Mouse (Mus musculus): ENCODE results near the gene Ltv1. TPM values are rescaled to one million over a fixed set of nuclear protein-coding genes. Genes with fewer than 3 reads are reported as not detected.
A peak's percentile ranks its signal among the peaks of the same experiment; 100 is the strongest.

The Ltv1 gene
- polyA plus RNA-seq (2016; fragmentation: Nextera tagmentation; extraction: Ambion mirVana): 57.3 and 65.5 TPM in 2 replicates

DNA sequence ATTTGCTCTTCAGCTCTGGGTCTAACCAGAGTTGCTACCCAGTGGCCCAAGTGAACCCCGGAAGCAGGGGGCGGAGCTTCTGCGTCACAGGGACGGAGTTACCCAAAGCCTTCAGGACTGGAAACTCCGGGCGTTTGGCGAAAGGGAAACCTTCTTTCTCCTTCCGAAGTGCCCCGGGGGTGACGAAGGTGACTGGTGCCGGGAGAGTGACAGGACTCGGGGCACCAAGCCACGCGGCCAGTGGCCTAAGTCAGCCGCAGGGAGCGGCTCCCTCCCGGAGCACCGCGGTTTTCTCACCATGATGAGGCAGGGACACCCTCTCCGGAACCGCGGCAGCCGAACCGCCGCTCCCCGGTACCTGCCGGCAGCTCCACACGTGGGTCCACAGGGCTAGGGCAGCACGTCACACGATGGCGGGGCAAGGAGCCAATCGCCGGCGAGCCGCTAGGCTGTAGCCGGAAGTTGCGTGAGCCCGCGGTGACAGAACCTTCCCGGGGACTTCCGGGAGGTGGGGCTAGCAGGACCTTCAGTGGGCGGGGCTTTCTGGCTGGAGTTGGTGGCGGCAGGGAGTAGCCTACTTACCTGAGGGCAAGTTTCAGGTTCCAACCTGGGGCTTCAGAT, at the start of gene Ltv1:
Gene Ltv1, minus strand, starts transcription at position 438 of the 621 bp plus-strand sequence.
- peak; percentile 100 for ATAC-seq (ENCODE audit: insufficient number of reproducible peaks, low FRiP score)
- Histone ChIP-seq H3K4me1 (replicated peaks) (peaks cover 6% of the 10 kb centered on the region), H3K9me3 (replicated peaks) (no peaks in the 10 kb centered on the region), H3K4me2 (peak within 1 kb of the TSS; percentile 77), H3K4me3 (peak within 1 kb of the TSS; percentile 95), H3K27me3 (replicated peaks) (no peaks in the 10 kb centered on the region), H3K36me3 (peaks cover 27% of the 10 kb centered on the region), H3K27ac (ENCODE audit: poor library complexity, severe bottlenecking) (peak within 1 kb of the TSS; percentile 88), H3K9ac (peak within 1 kb of the TSS; percentile 93)
- under 1% methylated on average over 43 of the region's 43 CpGs for WGBS

DNA sequence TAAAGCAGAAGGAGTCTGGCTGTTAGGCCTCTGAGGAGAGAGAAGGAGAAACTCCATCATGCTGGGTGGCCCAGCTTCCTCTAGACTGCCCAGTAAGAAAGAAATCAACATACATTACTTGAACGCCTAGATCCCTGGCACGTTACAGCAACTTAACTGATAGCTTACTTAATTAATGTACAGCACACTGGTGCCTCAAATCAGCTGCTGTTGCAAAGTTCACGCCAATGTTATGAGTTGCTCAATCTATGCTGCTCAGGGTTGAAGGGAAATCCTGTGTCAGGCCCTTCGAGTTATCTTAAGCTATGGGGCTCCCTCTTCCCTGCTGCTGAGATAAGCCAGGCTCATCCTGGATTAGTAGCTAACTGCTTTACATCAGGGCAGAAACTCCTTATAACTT, 47.5 kb upstream of the Ltv1 start:
- ATAC-seq (ENCODE audit: insufficient number of reproducible peaks, low FRiP score): peak; percentile 73
- H3K9ac ChIP-seq: no peak overlapping the region

DNA sequence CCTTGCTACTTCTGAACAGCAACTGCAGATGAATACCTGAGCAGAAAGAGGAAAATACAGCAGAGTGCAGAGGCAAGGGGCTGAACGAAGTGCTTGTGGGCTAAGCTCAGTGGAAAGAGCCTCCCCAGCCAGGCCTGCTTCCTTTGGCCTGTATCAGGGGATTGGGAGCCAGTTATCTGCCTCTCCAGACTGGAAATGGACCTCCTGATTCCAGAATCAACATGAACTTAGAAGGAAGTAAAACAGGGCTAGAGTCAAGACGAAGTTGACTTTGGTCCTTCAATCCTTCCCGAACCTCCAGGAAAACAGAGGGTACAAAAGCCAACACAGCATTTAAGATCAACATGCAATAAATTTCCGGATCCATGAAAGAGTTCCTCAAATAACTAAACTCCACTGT, 45.2 kb upstream of the Ltv1 start:
- H3K9ac ChIP-seq: no peak overlapping the region
- H3K4me1 ChIP-seq (replicated peaks): peaks cover 23% of the 10 kb centered on the region
- ATAC-seq (ENCODE audit: insufficient number of reproducible peaks, low FRiP score): no peak
- no peak overlapping the region for H3K4me3 ChIP-seq
- H3K27me3 ChIP-seq (replicated peaks): no peaks in the 10 kb centered on the region
- no peaks in the 10 kb centered on the region for H3K9me3 ChIP-seq (replicated peaks)
- peaks cover 49% of the 10 kb centered on the region for H3K36me3 ChIP-seq
- H3K27ac ChIP-seq (ENCODE audit: poor library complexity, severe bottlenecking): no peak overlapping the region; the same call in 1 of the 2 replicates
- 68% methylated on average over 4 of the region's 4 CpGs for WGBS
- no peak overlapping the region for H3K4me2 ChIP-seq

More for the DNA sequence above, 47.5 kb upstream of the Ltv1 start:
- Histone ChIP-seq H3K27me3 (replicated peaks) (no peaks in the 10 kb centered on the region), H3K4me1 (replicated peaks) (peaks cover 29% of the 10 kb centered on the region), H3K9me3 (replicated peaks) (no peaks in the 10 kb centered on the region), H3K27ac (ENCODE audit: poor library complexity, severe bottlenecking) (peak overlapping the region; percentile 44), H3K4me3 (no peak overlapping the region), H3K4me2 (no peak overlapping the region), H3K36me3 (peaks cover 55% of the 10 kb centered on the region)
- WGBS: 6% methylated on average over 4 of the region's 4 CpGs

DNA sequence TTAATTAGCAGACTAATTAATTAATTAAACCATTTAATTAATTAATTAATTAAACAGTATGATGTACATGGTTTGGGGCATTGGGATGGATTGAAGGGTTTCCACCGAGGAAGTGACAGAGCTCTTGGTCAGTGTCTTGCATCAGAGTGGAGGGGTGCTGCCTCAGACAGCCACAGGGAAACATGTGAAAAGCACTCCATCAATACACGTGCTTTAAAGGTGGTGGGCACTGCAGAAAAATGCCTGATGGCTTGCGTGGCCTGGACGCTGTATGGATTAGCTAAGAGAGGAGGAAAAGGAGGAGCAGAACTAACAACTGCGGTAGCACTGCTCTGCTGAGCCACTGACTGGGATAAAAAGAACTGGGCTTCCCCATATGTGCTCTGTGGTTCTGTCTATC, 43.9 kb upstream of the Ltv1 start:
- Histone ChIP-seq H3K4me3 (no peak overlapping the region), H3K27ac (ENCODE audit: poor library complexity, severe bottlenecking) (no peak overlapping the region), H3K4me1 (replicated peaks) (peaks cover 30% of the 10 kb centered on the region), H3K36me3 (peaks cover 57% of the 10 kb centered on the region), H3K27me3 (replicated peaks) (no peaks in the 10 kb centered on the region), H3K9me3 (replicated peaks) (no peaks in the 10 kb centered on the region), H3K9ac (no peak overlapping the region), H3K4me2 (no peak overlapping the region)
- ATAC-seq (ENCODE audit: insufficient number of reproducible peaks, low FRiP score): no peak
- 87% methylated on average over 5 of the region's 5 CpGs for WGBS

DNA sequence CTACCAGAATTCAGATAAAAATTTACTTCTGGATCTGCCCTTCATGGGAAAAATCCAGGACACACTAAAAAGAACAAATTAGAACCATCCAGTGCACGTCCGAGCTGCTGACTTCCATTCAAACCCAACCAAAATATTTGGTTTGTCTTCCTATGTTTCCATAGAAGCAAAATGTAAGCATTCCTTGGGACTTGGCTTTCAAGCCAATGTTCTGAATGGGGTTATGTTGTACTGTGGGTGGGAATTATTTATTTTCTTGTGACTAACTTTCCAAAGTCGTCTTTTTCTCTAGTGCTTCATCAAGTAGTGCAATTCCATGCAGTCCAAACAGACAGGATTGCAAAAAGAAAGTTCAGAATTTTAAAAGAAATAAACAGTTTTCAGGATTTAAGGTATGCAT, 41.5 kb upstream of the Ltv1 start:
- H3K4me1 ChIP-seq (replicated peaks): peaks cover 25% of the 10 kb centered on the region
- no peaks in the 10 kb centered on the region for H3K9me3 ChIP-seq (replicated peaks)
- no peak overlapping the region for H3K4me3 ChIP-seq
- H3K27ac ChIP-seq (ENCODE audit: poor library complexity, severe bottlenecking): no peak overlapping the region
- 71% methylated on average over 3 of the region's 3 CpGs for WGBS
- peaks cover 72% of the 10 kb centered on the region for H3K36me3 ChIP-seq
- H3K27me3 ChIP-seq (replicated peaks): no peaks in the 10 kb centered on the region
- no peak overlapping the region for H3K4me2 ChIP-seq
- H3K9ac ChIP-seq: no peak overlapping the region
- no peak for ATAC-seq (ENCODE audit: insufficient number of reproducible peaks, low FRiP score)

DNA sequence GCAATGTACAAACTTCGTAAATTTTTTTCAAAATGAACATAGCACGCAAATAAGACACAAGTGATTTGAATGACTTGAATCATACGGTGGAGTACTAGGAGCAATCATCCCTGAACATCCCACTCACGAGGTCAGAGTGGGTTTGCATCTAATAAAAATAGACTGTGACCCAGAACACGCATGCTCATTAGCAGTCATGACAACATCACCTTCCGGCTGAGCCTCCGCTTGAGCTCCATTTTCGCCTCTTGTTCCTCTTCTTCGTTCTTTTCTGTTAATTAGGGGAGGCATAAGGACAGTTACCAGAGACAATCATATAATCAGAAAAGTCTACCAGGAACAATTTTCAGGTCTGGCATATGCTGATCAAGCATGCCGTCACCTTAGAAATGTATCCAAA, 41.0 kb upstream of the Ltv1 start:
- H3K27me3 ChIP-seq (replicated peaks): no peaks in the 10 kb centered on the region
- H3K4me2 ChIP-seq: no peak overlapping the region
- peaks cover 71% of the 10 kb centered on the region for H3K36me3 ChIP-seq
- no peak for ATAC-seq (ENCODE audit: insufficient number of reproducible peaks, low FRiP score)
- 80% methylated on average over 10 of the region's 10 CpGs for whole genome bisulfite sequencing
- no peak overlapping the region for H3K4me3 ChIP-seq
- no peak overlapping the region for H3K9ac ChIP-seq
- H3K27ac ChIP-seq (ENCODE audit: poor library complexity, severe bottlenecking): no peak overlapping the region; the same call in 1 of the 2 replicates
- no peaks in the 10 kb centered on the region for H3K9me3 ChIP-seq (replicated peaks)
- peaks cover 25% of the 10 kb centered on the region for H3K4me1 ChIP-seq (replicated peaks)

DNA sequence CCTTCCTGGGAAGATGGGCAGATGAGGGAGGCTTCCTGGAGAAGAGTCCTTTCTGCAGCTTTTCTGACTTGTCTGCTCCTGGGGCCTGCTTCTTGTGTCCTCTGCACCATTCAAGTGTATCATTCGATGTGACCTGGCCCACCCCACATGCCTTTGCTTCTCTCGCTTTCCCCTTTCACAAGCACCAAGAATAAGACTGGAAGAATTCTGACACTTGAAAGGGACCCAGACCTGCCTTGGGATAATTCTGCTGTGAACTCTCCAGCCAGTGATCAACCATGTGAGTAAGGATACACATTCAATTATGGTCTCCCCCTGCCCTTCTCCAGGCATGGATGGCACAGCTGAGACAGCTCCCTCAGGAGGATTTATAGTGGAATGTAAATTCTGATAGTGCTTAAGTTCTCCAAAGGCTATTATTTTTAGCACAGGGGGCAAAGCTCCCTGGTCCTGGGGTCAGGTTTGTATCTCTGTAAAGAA, 40.2 kb upstream of the Ltv1 start:
- no peak overlapping the region for H3K4me3 ChIP-seq
- peaks cover 71% of the 10 kb centered on the region for H3K36me3 ChIP-seq
- H3K4me2 ChIP-seq: no peak overlapping the region
- H3K9ac ChIP-seq: no peak overlapping the region
- H3K4me1 ChIP-seq (replicated peaks): peaks cover 25% of the 10 kb centered on the region
- no peaks in the 10 kb centered on the region for H3K27me3 ChIP-seq (replicated peaks)
- 51% methylated on average over 2 of the region's 2 CpGs for WGBS
- ATAC-seq (ENCODE audit: insufficient number of reproducible peaks, low FRiP score): no peak
- H3K27ac ChIP-seq (ENCODE audit: poor library complexity, severe bottlenecking): peak overlapping the region; percentile 19; the same call in 1 of the 2 replicates
- no peaks in the 10 kb centered on the region for H3K9me3 ChIP-seq (replicated peaks)

DNA sequence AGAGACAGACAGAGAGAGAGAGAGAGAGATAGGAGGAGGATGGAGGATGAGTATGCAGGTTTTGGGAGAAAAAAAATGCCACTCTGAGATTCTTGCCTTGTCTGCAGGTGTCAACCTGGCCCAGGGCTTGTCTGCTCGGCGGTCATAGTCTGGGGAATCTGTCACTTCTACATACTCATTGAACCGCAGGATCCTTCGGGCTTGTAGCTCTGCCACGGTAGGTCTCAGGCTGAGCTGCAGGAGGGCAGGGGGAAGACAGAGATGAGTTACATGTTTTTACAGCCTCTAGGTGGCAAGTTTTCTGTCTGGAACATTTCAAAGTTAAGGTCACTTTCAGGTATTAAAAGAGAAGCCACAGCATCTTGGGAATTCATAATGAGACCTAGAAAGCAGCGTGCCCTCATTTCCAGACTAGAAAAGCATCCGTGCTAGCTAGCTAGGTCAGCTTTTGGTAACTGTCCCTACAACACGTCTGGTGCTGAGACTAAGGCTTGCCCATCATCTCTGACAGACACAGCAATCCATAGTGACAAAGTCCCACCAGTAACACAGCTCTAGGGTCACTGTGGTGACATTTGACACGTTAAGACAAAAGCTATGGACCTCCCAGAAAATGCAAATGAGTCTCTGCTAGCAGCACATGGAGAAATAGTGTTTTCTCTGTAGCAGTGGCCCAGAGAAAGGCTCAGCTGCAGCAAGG, 39.6 kb upstream of the Ltv1 start:
- 60% methylated on average over 9 of the region's 9 CpGs for WGBS
- Histone ChIP-seq H3K27me3 (replicated peaks) (no peaks in the 10 kb centered on the region), H3K4me1 (replicated peaks) (peaks cover 25% of the 10 kb centered on the region), H3K9me3 (replicated peaks) (no peaks in the 10 kb centered on the region), H3K36me3 (peaks cover 71% of the 10 kb centered on the region), H3K9ac (no peak overlapping the region), H3K4me3 (no peak overlapping the region), H3K27ac (ENCODE audit: poor library complexity, severe bottlenecking) (peak overlapping the region; percentile 19; the same call in 1 of the 2 replicates), H3K4me2 (no peak overlapping the region)
- ATAC-seq (ENCODE audit: insufficient number of reproducible peaks, low FRiP score): no peak

DNA sequence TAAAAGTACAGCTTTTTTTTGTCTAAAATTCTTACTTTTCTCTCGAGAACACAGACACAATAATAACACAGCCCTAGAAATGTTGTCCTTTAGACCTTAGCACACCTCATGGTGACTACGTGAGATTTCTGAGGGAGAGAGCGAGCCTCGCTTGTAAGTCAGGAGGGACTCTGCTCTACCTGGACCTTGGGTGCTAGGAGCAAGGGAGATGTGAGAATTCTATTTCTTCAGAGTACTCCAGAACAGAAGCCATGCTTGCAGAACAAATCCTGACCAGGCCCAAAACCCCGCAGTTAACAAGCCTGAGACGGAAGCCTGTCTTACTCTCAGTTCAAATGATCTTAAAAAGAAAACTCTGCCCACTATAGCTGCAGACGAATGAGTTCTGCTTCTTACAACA, 37.7 kb upstream of the Ltv1 start:
- H3K27ac ChIP-seq (ENCODE audit: poor library complexity, severe bottlenecking): no peak overlapping the region
- H3K4me3 ChIP-seq: no peak overlapping the region
- WGBS: 87% methylated on average over 7 of the region's 7 CpGs
- no peak overlapping the region for H3K9ac ChIP-seq
- H3K27me3 ChIP-seq (replicated peaks): no peaks in the 10 kb centered on the region
- peaks cover 33% of the 10 kb centered on the region for H3K4me1 ChIP-seq (replicated peaks)
- H3K36me3 ChIP-seq: peaks cover 70% of the 10 kb centered on the region
- no peaks in the 10 kb centered on the region for H3K9me3 ChIP-seq (replicated peaks)
- no peak for ATAC-seq (ENCODE audit: insufficient number of reproducible peaks, low FRiP score)
- no peak overlapping the region for H3K4me2 ChIP-seq

DNA sequence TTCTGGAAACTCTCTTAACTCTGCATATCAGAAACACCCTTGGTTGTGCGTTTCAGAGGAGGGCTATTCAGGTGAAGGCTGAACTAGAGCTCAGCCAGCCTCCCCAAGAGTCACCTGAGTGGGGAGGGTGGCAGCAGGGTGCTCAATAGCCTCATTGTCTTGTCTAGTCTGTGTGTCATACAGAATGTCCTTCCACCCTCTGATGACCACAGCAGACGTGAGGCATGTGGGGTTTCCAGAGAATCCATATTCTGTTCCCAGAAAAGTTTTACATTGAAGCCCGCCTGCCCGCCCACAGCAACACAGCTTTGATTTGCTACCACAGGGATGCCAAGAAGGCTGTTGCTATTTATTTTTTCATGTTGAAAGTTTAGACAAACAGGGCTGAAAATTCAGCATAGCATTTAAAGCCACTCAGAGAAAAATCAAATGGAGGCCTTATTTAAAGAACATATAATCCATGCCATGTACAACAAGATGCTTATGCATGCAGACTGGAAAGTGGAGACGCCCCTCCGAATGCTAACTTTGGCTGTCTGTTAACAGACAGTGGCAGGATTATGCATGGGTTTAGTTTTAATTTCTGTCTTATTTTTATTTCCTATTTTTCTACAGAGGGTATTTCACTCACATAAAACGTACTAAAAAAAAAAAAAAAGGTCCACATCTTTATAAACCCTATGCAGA, 32.6 kb upstream of the Ltv1 start:
- peaks cover 71% of the 10 kb centered on the region for H3K36me3 ChIP-seq
- no peak overlapping the region for H3K4me3 ChIP-seq
- WGBS: 81% methylated on average over 7 of the region's 7 CpGs
- no peak overlapping the region for H3K27ac ChIP-seq (ENCODE audit: poor library complexity, severe bottlenecking)
- no peak for ATAC-seq (ENCODE audit: insufficient number of reproducible peaks, low FRiP score)
- no peak overlapping the region for H3K4me2 ChIP-seq
- no peaks in the 10 kb centered on the region for H3K9me3 ChIP-seq (replicated peaks)
- peaks cover 14% of the 10 kb centered on the region for H3K4me1 ChIP-seq (replicated peaks)
- no peaks in the 10 kb centered on the region for H3K27me3 ChIP-seq (replicated peaks)
- H3K9ac ChIP-seq: no peak overlapping the region

DNA sequence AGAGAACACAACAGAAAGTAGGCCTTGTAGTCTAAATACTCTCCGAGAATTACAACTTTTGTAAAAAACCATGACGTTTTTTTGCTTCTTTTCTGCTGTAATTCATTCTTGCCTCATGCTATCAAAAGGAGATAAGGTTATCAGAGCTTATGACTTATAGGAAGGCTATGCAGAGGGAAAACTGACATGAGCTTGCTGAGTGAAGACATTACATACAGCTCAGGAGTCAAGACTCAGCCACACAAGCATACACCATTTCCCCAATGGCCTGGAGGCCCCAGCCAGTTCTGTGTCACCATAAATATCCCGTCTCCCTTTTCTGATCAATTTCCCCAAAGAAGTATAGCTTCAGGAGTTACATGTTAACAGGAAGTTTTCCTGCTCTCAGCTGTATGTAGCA, 29.2 kb upstream of the Ltv1 start:
- no peak overlapping the region for H3K4me2 ChIP-seq
- no peaks in the 10 kb centered on the region for H3K9me3 ChIP-seq (replicated peaks)
- 64% methylated on average over 3 of the region's 3 CpGs for WGBS
- no peak overlapping the region for H3K9ac ChIP-seq
- no peak overlapping the region for H3K27ac ChIP-seq (ENCODE audit: poor library complexity, severe bottlenecking)
- H3K4me3 ChIP-seq: no peak overlapping the region
- ATAC-seq (ENCODE audit: insufficient number of reproducible peaks, low FRiP score): no peak
- H3K27me3 ChIP-seq (replicated peaks): no peaks in the 10 kb centered on the region
- H3K36me3 ChIP-seq: peaks cover 64% of the 10 kb centered on the region
- peaks cover 14% of the 10 kb centered on the region for H3K4me1 ChIP-seq (replicated peaks)
